Mouse (Mus musculus) gastrocnemius, adult 2 months (tissue): ENCODE results near the gene Rpl36a. TPM values are rescaled to one million over a fixed set of nuclear protein-coding genes. Genes with fewer than 3 reads are reported as not detected.
"Not testable (repeated sequence)": the region's sequence is repeated elsewhere in the genome, so short reads cannot be mapped to it uniquely, and the experiment has no call there.

ENCODE experiments used
- DNase-seq: peaks from one replicate; pipeline ENCODE4 v3.0.0; 2022
- H3K27ac ChIP-seq: fragments of 200-600 bp; 2 replicates; pipeline ENCODE4 v1.8.1; 2022; ENCODE audit warnings: mild to moderate bottlenecking
- H3K4me3 ChIP-seq: fragments of 200-600 bp; 2 replicates; pipeline ENCODE4 v1.8.1; 2022; ENCODE audit warnings: mild to moderate bottlenecking, moderate library complexity
- CTCF ChIP-seq: fragments of 200-600 bp; IDR thresholded peaks from 2 replicates; pipeline ENCODE4 v1.8.1; 2022; ENCODE audit warnings: antibody characterized with exemption, mild to moderate bottlenecking, moderate library complexity
- intact Hi-C: fragments of 180-260 bp; cut with DNase I; formaldehyde crosslinking; loops from one replicate; pipeline ENCODE4 v1.15.1; 2025
- long read RNA-seq, 2 experiments: library from polyadenylated mRNA; stranded (forward); transcript quantifications; one replicate each; pipeline ENCODE4 v2.0.0; 2021
- total RNA-seq, 2 experiments: library from RNA; stranded (reverse); gene quantifications; 2 replicates each; pipeline ENCODE4 v1.2.3; 2021

Rpl36a gene
- 100 to 1,000 TPM in 1 of 2 experiments, 10 to 100 TPM in 1; 93.2 to 124 TPM for total RNA-seq
- long read RNA-seq, experiment 1, transcript Rpl36a-201 (5 exons, 483 nt), result major isoform, 62 of 67 reads
- long read RNA-seq, experiment 1, partial matches to known transcripts, result 1 of 67 reads
- long read RNA-seq, experiment 1, other reads (novel, unspliced or antisense), result 0 of 67 reads
- long read RNA-seq, experiment 2, transcript Rpl36a-201 (5 exons, 483 nt), result major isoform, 65 of 69 reads
- long read RNA-seq, experiment 2, partial matches to known transcripts, result 1 of 69 reads
- long read RNA-seq, experiment 2, other reads (novel, unspliced or antisense), result 0 of 69 reads

DNA sequence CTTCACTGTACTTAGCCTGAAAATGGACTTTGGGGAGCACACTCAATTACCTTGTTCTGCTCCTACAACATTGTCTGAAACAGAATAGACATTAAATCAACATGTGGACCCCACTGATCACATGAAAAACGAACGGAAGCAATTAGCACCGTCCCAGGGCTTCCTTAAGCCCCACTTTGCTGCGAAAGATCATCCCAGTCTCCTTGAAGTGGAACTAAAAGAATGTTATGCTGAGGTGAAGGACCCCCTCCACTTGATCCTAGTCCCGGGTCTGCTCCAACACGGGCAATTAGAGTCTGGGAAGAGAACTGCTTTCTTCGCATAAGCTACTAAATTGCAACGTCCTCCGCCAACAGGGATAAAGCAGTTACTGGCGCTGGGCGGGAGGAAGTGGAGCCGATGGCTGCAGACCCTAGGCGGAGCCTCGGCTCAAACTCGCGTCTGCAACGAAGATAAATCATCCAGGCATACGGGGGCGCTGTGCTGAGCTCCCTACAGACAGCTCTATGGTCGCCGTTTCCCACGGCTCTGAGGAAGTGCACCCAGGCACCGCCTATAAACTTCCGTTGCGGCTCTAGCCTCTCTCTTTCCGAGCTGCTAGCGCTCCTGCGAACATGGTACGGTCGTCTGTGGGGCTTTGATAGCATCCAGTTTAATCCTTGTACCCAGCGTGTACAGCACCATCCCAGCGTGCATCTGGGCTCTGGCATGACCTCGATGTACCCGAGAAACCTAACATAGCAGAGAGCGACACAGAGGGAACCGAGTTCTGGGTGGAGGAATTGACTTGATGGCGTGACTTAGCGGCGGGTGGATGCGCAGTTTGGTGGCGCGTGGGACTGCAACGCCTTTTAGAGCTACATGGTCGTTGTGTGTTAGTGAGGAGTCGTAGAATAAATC is at the start of gene Rpl36a:
Gene Rpl36a (plus strand): TSS at position 552 of the 900 bp plus-strand sequence.
- DNase-seq, result peak; percentile 90
- Histone ChIP-seq H3K4me3 (peak within 1 kb of the TSS; percentile 80), H3K27ac (peak within 1 kb of the TSS; percentile 75)
- TF ChIP-seq CTCF, result peak; percentile 76
- intact Hi-C loops, result loop anchor here (2.0 to 10.0 kb wide), 3 partner anchors 15 to 419 kb away; partner anchors contain the start of genes Gla, Hnrnph2, Timm8a1 and Zmat1

DNA sequence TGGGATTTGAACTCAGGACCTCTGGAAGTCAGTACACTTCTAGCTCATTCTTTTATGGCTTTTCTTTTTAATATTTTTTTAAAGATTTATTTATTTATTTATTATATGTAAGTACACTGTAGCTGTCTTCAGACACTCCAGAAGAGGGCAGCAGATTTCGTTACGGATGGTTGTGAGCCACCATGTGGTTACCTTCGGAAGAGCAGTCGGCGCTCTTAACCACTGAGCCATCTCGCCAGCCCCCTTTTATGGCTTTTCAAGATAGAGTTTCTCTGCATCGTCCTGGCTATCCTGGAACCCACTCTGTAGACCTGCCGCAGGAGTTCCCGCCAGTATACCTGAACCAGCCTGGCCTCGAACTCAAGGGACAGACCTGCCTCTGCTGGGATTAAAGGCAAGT is 45.7 kb upstream of the Rpl36a start:
- peak; percentile 45 for TF ChIP-seq CTCF
- not testable (repeated sequence) for DNase-seq, H3K4me3 ChIP-seq, H3K27ac ChIP-seq
- intact Hi-C loops, result loop anchor here (5.0 kb wide), 1 partner anchor 48 kb away; the partner anchor contains the start of gene Rpl36a

DNA sequence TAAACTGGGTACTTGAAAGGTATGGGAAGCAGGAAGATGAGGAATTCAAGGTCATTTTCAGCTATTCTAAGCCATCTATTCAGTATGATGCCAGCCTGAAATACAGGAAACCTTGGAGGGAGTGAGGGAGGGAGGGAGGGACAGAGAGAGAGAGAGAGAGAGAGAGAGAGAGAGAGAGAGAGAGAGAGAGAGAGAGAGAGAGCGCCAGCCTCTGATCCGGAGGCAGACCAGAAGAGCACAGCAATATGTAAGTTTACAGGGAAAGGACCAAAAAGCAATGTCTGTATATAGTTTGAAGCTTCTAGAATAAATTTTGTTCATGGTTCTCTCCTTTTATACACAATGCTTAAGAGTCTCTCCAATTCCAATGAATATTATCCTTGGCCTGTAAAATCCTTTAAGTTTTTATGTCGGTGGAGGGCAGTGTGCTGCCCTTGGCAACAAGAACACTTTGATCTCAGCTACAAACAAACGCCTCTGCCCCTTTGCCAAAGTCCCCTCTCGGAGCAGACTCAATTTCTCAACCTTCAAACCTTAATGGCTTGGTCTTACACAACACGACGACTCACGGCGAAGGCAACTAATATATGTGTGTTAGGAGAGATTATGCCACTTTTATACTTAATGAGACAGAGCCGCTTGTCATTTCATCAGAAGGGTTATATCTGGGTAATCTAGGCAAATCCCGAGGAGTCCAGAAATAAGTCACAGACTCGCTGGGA is 44.9 kb upstream of the Rpl36a start:
- TF ChIP-seq CTCF, result no peak
- intact Hi-C loops, result loop anchor here (5.0 kb wide), 1 partner anchor 47 kb away; the partner anchor contains the start of gene Rpl36a
- H3K4me3 ChIP-seq, result peak overlapping the region; percentile 82
- H3K27ac ChIP-seq, result peak overlapping the region; percentile 94
- DNase-seq, result no peak

DNA sequence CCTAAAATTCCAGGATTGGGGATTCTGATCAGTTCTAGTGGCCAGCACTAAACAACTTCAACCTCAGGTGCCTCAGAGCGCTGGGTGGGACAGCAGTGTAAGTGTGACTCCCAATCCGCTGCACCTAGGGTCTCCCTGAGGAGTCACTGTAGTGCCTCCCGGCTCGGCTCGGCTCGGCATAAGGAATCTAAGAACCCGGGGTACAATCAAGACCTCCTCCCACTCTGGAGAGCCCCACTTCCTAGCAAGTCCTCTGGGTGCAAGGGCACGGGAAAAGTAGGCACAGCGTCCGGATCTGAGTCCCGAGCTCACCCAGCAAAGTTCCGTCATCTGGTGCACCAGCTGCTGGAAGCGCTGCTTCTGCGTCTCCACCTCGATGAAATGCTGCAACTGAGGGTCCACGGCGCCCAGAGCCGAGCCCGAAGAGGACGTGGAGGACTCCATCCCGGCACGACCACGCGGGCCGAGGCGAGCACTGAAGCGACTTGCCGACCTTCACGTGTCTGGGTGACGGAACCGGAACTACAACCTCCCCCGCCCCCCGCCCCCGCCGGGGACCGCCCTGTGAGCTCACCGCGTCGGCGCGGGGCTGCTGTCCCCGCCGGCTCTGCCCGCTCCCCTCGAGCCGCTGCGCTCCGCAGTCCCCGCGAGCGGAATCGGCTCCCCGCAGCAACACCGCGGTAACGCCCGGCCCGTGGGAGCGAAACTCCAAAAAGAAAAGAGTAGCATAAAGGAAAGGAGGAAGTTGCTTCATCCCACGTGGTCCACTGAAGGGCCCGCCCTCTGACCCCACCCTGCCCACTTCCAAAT is 44.1 kb upstream of the Rpl36a start, which contains the start of gene Timm8a1:
Gene Timm8a1 (minus strand): TSS at position 721 of the 810 bp plus-strand sequence.
- Histone ChIP-seq H3K4me3 (peak within 1 kb of the TSS; percentile 82), H3K27ac (peak within 1 kb of the TSS; percentile 94)
- no peak for TF ChIP-seq CTCF
- DNase-seq, result peak; percentile 67
- intact Hi-C loops, result loop anchor here (5.0 kb wide), 1 partner anchor 46 kb away; the partner anchor contains the start of gene Rpl36a

DNA sequence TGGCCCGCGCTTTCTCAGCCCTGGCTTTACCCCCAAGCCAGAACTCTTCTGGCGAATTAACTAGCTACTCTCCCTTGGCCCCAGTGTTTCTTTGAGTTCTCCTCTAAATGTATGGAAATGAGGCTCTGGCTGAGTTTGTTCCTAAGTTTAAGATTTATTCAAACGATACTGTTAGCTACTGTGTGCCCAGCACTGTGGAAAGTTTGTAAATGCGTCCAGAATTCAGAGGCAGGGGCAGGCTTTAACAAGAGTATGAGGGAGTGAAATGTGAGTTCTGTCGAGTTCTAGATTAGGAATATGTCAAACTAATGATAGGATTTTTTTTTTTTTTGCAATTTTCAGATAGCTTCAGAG is 43.5 kb upstream of the Rpl36a start:
- Histone ChIP-seq H3K4me3 (peak overlapping the region; percentile 82), H3K27ac (peak overlapping the region; percentile 94)
- no peak for DNase-seq
- intact Hi-C loops, result loop anchor here (5.0 kb wide), 1 partner anchor 45 kb away; the partner anchor contains the start of gene Rpl36a
- no peak for TF ChIP-seq CTCF

DNA sequence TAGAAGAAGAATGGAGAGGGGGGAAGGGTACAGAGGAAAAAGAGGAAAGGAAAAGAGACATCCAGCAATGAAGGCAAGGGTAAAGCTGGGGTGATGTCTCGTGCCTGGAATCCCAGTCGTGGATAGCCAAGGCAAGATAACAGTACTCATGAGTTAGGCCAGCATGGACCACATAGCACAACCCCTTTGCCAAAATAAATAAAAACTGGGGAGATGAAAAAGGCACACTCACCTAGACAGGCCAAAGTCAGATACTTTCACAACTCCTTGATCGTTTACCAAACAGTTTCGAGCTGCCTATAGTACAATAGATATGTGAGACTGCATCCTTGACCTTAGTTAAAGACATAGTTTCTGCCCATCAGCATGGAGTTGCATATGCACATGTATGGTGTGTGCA is 38.1 kb upstream of the Rpl36a start:
- no peak for DNase-seq
- intact Hi-C loops, result loop anchor here (5.0 kb wide), 1 partner anchor 55 kb away; the partner anchor contains the start of genes Gla and Hnrnph2
- no peak overlapping the region for H3K4me3 ChIP-seq
- no peak for TF ChIP-seq CTCF
- no peak overlapping the region for H3K27ac ChIP-seq

DNA sequence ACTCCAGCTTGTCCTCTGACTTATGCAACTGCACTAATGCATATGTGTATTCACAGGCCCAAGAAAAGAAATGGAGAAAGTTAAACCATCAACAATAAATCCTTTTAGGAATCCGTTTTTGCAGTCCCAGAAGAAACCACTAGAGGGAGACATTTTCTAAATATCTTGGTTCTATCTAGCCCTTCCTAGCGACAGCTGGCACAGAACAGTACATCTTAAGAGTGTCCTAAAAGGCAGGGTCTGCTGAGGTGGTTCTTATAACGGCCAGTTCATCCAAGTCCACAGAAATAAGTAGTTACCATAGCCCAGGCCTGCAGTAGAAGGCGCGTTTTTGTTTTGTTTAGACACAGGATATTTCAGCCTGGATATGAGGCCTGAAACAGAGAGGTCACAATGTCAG is 34.6 kb upstream of the Rpl36a start:
- peak; percentile 73 for TF ChIP-seq CTCF

DNA sequence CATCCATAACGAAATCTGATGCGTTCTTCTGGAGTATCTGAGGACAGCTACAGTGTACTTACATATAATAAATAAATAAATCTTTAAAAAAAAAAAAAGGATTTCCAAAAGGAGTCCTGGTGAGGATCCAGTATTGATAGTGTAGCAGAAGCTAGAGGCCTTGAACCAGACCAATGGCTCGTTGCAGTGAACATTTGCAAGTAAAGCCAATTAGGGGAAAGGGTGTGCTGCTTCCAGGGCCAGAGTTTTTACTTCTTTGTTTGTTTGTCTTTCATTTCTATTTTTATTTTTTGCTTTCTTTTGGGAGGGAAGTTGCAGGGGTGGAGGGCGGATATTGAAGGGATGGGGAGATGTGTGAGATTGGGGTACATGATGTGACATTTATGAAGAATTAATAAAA is 32.1 kb upstream of the Rpl36a start:
- intact Hi-C loops, result no loop called here
- no peak overlapping the region for H3K4me3 ChIP-seq
- no peak for DNase-seq
- no peak overlapping the region for H3K27ac ChIP-seq
- no peak for TF ChIP-seq CTCF

More for the DNA sequence above, 34.6 kb upstream of the Rpl36a start:
- H3K27ac ChIP-seq, result no peak overlapping the region
- intact Hi-C loops, result no loop called here
- H3K4me3 ChIP-seq, result no peak overlapping the region
- DNase-seq, result no peak

DNA sequence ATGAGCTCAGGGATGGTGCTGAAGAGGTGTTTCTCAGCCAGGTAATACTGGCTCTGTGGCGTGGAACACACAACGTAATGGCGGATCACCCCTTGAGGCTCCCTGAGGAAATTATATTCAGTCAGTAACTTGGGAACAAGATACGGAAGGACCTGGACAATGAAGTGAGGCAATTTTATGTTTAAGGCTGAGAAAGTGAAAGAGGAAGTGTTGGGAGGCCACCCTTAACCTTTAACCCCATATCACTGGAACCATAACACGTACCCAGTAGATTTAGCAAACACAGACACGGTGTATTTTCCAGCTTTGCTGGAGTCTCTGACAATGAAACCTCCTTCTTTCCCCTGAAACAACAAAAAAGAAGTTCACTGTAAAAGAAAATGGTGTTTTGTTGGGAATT is 31.0 kb upstream of the Rpl36a start:
- H3K4me3 ChIP-seq, result no peak overlapping the region
- intact Hi-C loops, result no loop called here
- no peak for TF ChIP-seq CTCF
- no peak for DNase-seq
- H3K27ac ChIP-seq, result no peak overlapping the region

DNA sequence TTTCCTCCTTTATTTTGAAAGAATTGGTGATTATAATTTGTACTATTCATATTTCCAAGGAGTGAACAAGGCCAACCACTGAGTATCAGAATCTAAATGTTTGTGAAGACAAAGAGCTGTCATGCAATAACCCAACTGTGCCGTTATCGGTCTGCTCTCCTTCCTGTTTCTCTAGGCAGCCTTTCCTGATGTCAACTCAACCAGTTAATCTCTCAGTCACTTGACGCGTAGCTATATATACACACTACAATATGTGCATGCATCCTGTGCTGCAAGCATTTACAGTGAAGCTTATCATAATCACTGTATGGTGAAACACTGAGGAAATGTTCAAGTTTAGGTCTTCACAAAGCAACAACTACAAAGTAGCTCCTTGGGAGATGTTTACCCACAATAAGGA is 21.1 kb upstream of the Rpl36a start:
- intact Hi-C loops, result no loop called here
- H3K4me3 ChIP-seq, result no peak overlapping the region
- no peak for TF ChIP-seq CTCF
- no peak for DNase-seq
- no peak overlapping the region for H3K27ac ChIP-seq

DNA sequence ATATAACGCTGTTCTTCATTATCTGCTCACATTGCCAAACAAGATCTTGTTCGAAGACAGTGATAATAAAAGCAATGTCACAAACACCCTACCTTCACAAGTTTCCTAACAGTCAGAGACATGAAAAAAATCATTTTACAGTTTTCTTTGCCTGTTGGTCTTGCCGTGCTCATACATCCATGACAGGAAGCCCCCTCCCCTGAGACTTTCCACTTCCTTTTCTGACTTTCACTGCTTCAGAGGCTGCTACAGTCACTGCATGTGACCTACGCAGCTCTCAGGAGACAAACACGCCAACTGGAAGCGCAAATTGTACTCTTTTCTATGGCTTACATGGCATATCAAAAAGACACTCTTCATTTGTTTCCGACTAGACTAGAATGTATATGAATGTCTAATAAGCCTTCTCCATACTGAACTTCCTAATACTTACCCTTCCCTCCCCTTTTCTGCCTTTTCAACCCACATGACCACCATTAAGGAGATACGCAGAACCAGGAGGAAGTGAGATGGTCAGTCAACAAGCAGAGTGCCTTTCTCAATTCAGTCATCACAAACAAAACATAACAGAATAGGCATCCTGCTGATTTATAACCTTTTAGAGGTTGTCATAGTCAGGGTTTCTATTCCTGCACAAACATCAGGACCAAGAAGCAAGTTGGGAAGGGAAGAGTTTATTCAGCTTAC is 18.8 kb upstream of the Rpl36a start:
- no peak for TF ChIP-seq CTCF
- intact Hi-C loops, result no loop called here
- no peak overlapping the region for H3K27ac ChIP-seq
- DNase-seq, result no peak
- H3K4me3 ChIP-seq, result no peak overlapping the region
